Mouse (Mus musculus): ENCODE measurements around the gene Impg1.

Impg1 gene

GRCm38 (mm10) chr9:80286845-80287244, 178.4 kb downstream of the Impg1 start:
- no peak for DNase-seq (ENCODE audit: low read depth in 2 of 2, low spot score in 2 of 2)

- no peak for DNase-seq (ENCODE audit: low read depth in 2 of 2, low spot score in 2 of 2)
These were observed 180.6 kb downstream of the Impg1 start for GRCm38 (mm10) chr9:80284539-80285174.

- DNase-seq (ENCODE audit: low read depth in 2 of 2, low spot score in 2 of 2) = no peak
These were observed 182.9 kb downstream of the Impg1 start for GRCm38 (mm10) chr9:80282426-80282825.

GRCm38 (mm10) chr9:80280724-80281123, 184.6 kb downstream of the Impg1 start:
- no peak for DNase-seq (ENCODE audit: low read depth in 2 of 2, low spot score in 2 of 2)

- no peak for DNase-seq (ENCODE audit: low read depth in 2 of 2, low spot score in 2 of 2)
These were observed 187.5 kb downstream of the Impg1 start for GRCm38 (mm10) chr9:80277770-80278169.

- no peak for DNase-seq (ENCODE audit: low read depth in 2 of 2, low spot score in 2 of 2)
These were observed 188.1 kb downstream of the Impg1 start for GRCm38 (mm10) chr9:80277157-80277556.

GRCm38 (mm10) chr9:80275772-80276134, 189.5 kb downstream of the Impg1 start:
- no peak for DNase-seq (ENCODE audit: low read depth in 2 of 2, low spot score in 2 of 2)

- DNase-seq (ENCODE audit: low read depth in 2 of 2, low spot score in 2 of 2) = no peak
These were observed 190.1 kb downstream of the Impg1 start for GRCm38 (mm10) chr9:80275053-80275771.

- no peak for DNase-seq (ENCODE audit: low read depth in 2 of 2, low spot score in 2 of 2)
These were observed 192.3 kb downstream of the Impg1 start for GRCm38 (mm10) chr9:80272951-80273350.

- DNase-seq (ENCODE audit: low read depth in 2 of 2, low spot score in 2 of 2) = no peak
These were observed 195.7 kb downstream of the Impg1 start for GRCm38 (mm10) chr9:80269596-80269995.

GRCm38 (mm10) chr9:80266507-80266906, 198.8 kb downstream of the Impg1 start:
- peak; percentile 31 to 39 for DNase-seq (ENCODE audit: low read depth in 2 of 2, low spot score in 2 of 2)

- no peak for DNase-seq (ENCODE audit: low read depth in 2 of 2, low spot score in 2 of 2)
These were observed 199.2 kb downstream of the Impg1 start for GRCm38 (mm10) chr9:80266086-80266485.
